Mouse (Mus musculus): ENCODE measurements at regions not wholly inside any gene's neighbourhood (a gene's known extent, or its start where the extent isn't known, plus 50 kb on each side); places are given as distances from the start of the nearest gene placed in this dataset.

DNA sequence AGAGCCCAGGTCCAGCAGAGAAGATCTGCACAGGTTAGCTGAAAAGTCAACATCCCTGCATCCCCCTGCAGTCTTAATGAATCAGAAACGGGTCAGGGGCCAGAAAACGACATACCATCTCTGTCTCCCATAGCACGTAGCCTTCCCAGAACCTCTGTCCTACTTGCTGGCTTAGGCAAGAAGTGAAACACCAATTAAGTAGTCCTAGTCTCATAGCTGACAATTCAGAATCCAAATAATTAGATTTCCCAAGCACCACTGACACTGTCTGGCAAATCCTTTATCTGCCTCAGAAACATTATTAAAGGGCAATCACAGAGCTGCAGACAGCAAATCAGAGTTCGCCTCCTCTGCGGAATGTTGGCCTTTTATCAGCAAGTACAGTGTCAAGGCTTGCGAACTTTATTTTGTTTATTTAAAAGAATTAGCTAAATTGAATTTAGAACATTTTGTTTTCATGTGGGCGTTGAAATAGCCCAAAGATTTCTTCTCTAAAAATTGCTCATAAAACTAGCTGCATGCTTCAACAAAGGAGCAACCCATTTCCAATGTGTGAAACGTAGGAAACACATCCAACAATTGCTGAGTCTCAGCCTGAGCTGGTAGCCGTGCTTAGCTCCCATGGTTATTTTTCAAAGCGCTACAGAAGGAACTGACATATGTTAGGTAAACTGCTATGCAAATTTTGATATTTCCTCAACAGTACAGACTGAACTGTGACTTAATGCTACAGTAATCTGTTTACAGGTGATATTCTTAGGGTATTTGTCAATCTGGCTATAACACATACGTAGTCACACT lies 411.2 kb downstream of the Ipo11 start:
- 61% methylated on average over 11 of the region's 11 CpGs for WGBS (ENCODE audit: insufficient replicate concordance)
- no peaks in the 10 kb centered on the region for H3K36me3 ChIP-seq (replicated peaks)

DNA sequence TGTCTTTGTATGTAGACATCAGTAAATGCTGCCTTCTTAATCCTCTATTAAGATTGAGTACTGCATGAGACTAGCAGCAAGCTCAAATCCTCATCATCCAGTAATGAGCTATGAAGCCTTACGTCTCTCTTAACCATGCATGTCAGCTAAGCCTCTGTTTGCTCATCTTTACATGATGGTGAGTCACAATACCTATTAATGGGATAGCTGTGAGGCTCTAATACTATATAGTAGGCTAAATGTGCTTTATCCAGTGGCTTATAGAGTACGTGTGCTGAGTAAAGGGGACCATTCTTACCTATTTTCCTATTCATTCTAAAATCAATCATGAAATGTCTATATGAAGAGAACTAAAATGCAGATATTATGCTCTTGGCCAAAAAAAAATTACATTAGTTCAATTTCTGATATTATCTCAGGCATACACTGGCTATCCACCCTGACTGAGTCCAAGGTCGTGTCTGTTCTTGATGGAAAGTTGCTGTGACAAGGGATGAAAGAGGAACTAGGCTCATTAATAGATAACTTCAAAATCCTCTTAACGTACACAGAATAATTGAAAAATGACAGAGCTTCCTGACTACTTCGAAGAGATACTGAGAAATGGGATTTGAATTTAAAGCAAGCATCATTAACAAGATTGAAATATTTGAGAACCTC lies 422.1 kb downstream of the Ipo11 start:
- no peak overlapping the region for H3K4me3 ChIP-seq (replicated peaks)
- no peak overlapping the region for H3K9ac ChIP-seq
- no peaks in the 10 kb centered on the region for H3K27me3 ChIP-seq
- no peak overlapping the region for H3K4me2 ChIP-seq
- 52% methylated on average over 5 of the region's 5 CpGs for WGBS (ENCODE audit: insufficient replicate concordance)
- ATAC-seq (ENCODE audit: insufficient read depth): no peak
- H3K36me3 ChIP-seq (replicated peaks): no peaks in the 10 kb centered on the region
- H3K27ac ChIP-seq (replicated peaks): no peak overlapping the region
- no peaks in the 10 kb centered on the region for H3K4me1 ChIP-seq (replicated peaks)
- H3K9me3 ChIP-seq (replicated peaks): no peaks in the 10 kb centered on the region

More for the DNA sequence above, 411.2 kb downstream of the Ipo11 start:
- H3K27ac ChIP-seq (replicated peaks): no peak overlapping the region
- no peak overlapping the region for H3K4me2 ChIP-seq
- H3K9ac ChIP-seq: no peak overlapping the region
- H3K4me3 ChIP-seq (replicated peaks): no peak overlapping the region
- no peaks in the 10 kb centered on the region for H3K27me3 ChIP-seq
- no peak for ATAC-seq (ENCODE audit: insufficient read depth)
- no peaks in the 10 kb centered on the region for H3K9me3 ChIP-seq (replicated peaks)
- no peaks in the 10 kb centered on the region for H3K4me1 ChIP-seq (replicated peaks)

DNA sequence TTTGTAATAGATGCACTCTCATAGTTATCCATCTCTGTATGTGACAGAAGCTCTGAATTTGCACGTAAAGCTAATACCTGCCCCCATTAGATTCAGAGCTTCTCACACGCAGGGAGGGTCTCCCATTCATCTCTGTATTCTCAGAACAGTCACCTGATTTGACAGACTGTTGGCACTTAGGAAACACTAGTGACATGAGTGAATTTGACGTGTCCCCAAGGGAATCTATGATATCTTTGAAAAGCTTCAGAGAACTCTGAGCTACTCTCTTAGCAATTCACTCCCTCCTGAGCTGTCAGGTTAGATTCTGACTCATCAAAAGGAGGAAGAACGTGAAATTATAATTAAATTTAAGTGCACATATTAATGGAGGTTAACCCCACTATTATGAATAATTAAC lies 423.1 kb downstream of the Ipo11 start:
- Histone ChIP-seq H3K9me3 (replicated peaks) (no peaks in the 10 kb centered on the region), H3K27ac (replicated peaks) (no peak overlapping the region), H3K4me2 (no peak overlapping the region), H3K9ac (no peak overlapping the region), H3K36me3 (replicated peaks) (no peaks in the 10 kb centered on the region), H3K4me1 (replicated peaks) (no peaks in the 10 kb centered on the region), H3K4me3 (replicated peaks) (no peak overlapping the region), H3K27me3 (no peaks in the 10 kb centered on the region)
- ATAC-seq (ENCODE audit: insufficient read depth): no peak
- WGBS (ENCODE audit: insufficient replicate concordance): 53% methylated on average over 4 of the region's 4 CpGs

DNA sequence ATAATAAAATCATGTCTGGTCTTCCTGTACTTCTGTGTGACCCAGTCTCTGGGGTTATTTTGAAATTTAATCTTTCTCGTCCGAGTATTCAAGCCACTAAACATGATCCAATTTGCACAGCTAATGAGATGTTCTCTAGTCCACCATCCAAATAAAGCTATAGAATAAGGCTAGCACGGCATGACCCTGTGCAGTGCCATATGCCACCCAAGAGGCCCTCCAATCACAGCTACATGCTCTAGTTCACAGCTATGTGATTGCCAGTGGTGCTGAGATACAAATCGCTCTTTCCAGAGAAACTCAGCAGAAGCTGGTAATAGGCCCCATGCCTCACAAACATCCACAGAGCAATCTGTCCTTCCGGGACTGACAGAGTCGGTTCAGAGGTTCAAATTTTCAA lies 426.3 kb downstream of the Ipo11 start:
- H3K27ac ChIP-seq (replicated peaks): no peak overlapping the region
- no peak overlapping the region for H3K4me3 ChIP-seq (replicated peaks)
- H3K4me1 ChIP-seq (replicated peaks): no peaks in the 10 kb centered on the region
- H3K9me3 ChIP-seq (replicated peaks): no peaks in the 10 kb centered on the region
- H3K36me3 ChIP-seq (replicated peaks): no peaks in the 10 kb centered on the region
- no peak overlapping the region for H3K4me2 ChIP-seq
- ATAC-seq (ENCODE audit: insufficient read depth): no peak
- H3K9ac ChIP-seq: no peak overlapping the region
- WGBS (ENCODE audit: insufficient replicate concordance): 47% methylated on average over 6 of the region's 6 CpGs
- no peaks in the 10 kb centered on the region for H3K27me3 ChIP-seq

DNA sequence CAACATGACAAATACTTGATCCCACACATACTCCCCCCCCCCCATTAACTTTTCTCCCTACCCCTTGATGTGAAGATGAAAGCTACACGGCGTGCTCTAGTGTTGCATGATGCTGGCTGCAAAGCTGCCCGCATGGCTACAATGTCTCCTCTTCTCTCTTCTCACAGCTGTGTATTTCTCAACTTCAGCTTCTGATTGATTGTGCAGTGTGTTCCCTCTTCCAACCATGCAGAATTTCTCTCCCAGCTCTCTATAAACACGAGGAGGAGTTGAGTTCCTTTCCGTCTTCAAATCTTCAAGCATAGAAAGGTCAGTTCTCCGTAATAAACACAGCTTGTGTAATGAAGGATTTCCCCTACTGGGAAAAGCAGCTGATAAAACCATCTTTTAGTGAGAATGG lies 435.5 kb downstream of the Ipo11 start:
- ATAC-seq (ENCODE audit: insufficient read depth): no peak
- Histone ChIP-seq H3K27ac (replicated peaks) (no peak overlapping the region), H3K36me3 (replicated peaks) (no peaks in the 10 kb centered on the region), H3K9me3 (replicated peaks) (no peaks in the 10 kb centered on the region), H3K4me2 (no peak overlapping the region), H3K9ac (no peak overlapping the region), H3K27me3 (no peaks in the 10 kb centered on the region), H3K4me3 (replicated peaks) (no peak overlapping the region), H3K4me1 (replicated peaks) (no peaks in the 10 kb centered on the region)
- 68% methylated on average over 6 of the region's 6 CpGs for WGBS (ENCODE audit: insufficient replicate concordance)

DNA sequence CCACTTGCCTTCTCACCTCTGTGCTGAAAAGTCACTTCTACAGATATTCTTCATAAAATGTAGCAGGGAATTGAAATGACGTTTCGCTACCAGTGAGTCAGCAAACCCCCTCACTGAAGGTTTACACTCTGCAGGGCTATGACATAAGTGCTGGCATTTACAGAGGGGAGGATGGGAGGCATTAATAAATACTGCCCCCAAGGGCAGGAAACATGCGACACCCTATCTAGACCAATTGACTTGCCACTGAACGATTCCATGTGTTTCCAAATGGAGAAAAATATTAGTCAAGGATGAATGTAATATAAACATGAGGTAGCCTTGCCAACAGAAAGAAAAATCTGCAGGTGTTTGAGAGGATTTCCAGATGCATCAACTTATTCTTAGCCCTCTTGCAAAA lies 465.5 kb downstream of the Ipo11 start:
- H3K9me3 ChIP-seq (replicated peaks): no peaks in the 10 kb centered on the region
- 64% methylated on average over 4 of the region's 4 CpGs for WGBS (ENCODE audit: insufficient replicate concordance)

GRCm38 (mm10) chr13:106454366-106454927 lies 482.3 kb downstream of the Ipo11 start:
- Histone ChIP-seq H3K27ac (replicated peaks) (no peak overlapping the region), H3K4me1 (replicated peaks) (no peaks in the 10 kb centered on the region), H3K4me2 (no peak overlapping the region), H3K9me3 (replicated peaks) (no peaks in the 10 kb centered on the region), H3K9ac (no peak overlapping the region), H3K27me3 (no peaks in the 10 kb centered on the region), H3K36me3 (replicated peaks) (no peaks in the 10 kb centered on the region), H3K4me3 (replicated peaks) (no peak overlapping the region)
- ATAC-seq (ENCODE audit: insufficient read depth): no peak
- 70% methylated on average over 6 of the region's 6 CpGs for whole genome bisulfite sequencing (ENCODE audit: insufficient replicate concordance)

More for the DNA sequence above, 465.5 kb downstream of the Ipo11 start:
- no peak for ATAC-seq (ENCODE audit: insufficient read depth)
- Histone ChIP-seq H3K9ac (no peak overlapping the region), H3K27me3 (no peaks in the 10 kb centered on the region), H3K36me3 (replicated peaks) (no peaks in the 10 kb centered on the region), H3K4me2 (no peak overlapping the region), H3K27ac (replicated peaks) (no peak overlapping the region), H3K4me1 (replicated peaks) (no peaks in the 10 kb centered on the region), H3K4me3 (replicated peaks) (no peak overlapping the region)

- H3K4me1 ChIP-seq (replicated peaks): no peaks in the 10 kb centered on the region
- no peak overlapping the region for H3K4me2 ChIP-seq
- H3K9ac ChIP-seq: no peak overlapping the region
- no peak overlapping the region for H3K27ac ChIP-seq (replicated peaks)
- H3K9me3 ChIP-seq (replicated peaks): no peaks in the 10 kb centered on the region
- no peaks in the 10 kb centered on the region for H3K36me3 ChIP-seq (replicated peaks)
- no peaks in the 10 kb centered on the region for H3K27me3 ChIP-seq
- WGBS (ENCODE audit: insufficient replicate concordance): 49% methylated on average over 3 of the region's 3 CpGs
- H3K4me3 ChIP-seq (replicated peaks): no peak overlapping the region
- no peak for ATAC-seq (ENCODE audit: insufficient read depth)
These were observed 504.6 kb downstream of the Ipo11 start for GRCm38 (mm10) chr13:106432165-106432564.

DNA sequence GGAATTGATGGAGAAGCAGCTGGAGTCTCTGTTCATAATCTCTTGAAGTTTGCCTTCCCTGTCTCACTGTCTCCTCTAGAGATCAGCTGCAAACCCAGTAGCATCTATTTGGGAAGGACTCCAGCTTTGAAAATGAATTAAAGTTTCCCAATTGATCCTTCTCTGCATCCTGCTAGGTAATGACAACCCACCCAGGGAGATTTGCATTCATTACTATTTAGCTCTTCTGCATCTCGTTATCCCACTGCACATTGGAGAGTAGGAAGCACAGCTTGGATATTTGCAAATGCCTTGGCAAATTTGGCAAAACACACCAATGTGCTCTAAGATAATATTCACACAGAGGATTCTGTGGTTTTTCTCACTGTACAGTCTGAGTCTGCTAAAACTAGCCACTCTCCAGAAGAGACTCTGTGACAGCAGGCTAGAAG lies 530.1 kb downstream of the Ipo11 start:
- ATAC-seq (ENCODE audit: insufficient read depth): no peak

DNA sequence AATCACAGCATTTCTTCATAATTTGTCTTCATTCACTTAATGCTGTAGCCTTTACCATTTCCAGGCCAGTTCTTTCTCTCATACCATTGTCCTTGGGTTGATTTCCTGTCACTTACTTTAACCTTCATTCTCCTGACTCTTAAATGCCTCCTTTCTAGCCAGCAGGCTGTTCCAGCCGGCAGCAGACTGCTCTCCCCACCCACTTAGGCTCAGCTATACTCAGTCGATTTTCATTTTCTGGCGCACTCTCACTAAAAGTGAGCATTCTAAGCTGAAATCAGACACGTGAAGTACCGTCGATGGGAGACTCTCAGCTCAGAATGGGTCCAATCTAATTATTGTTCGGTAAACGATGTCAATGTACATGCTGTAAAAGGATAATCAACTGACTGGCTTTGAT lies 544.1 kb downstream of the Ipo11 start:
- H3K27me3 ChIP-seq: no peaks in the 10 kb centered on the region
- H3K4me1 ChIP-seq (replicated peaks): no peaks in the 10 kb centered on the region
- H3K36me3 ChIP-seq (replicated peaks): no peaks in the 10 kb centered on the region
- no peak overlapping the region for H3K4me3 ChIP-seq (replicated peaks)
- no peaks in the 10 kb centered on the region for H3K9me3 ChIP-seq (replicated peaks)
- no peak overlapping the region for H3K27ac ChIP-seq (replicated peaks)
- no peak overlapping the region for H3K4me2 ChIP-seq
- 60% methylated on average over 8 of the region's 8 CpGs for WGBS (ENCODE audit: insufficient replicate concordance)
- H3K9ac ChIP-seq: no peak overlapping the region
- no peak for ATAC-seq (ENCODE audit: insufficient read depth)

More for the DNA sequence above, 530.1 kb downstream of the Ipo11 start:
- Histone ChIP-seq H3K27me3 (no peaks in the 10 kb centered on the region), H3K9ac (no peak overlapping the region), H3K4me1 (replicated peaks) (no peaks in the 10 kb centered on the region), H3K4me3 (replicated peaks) (no peak overlapping the region), H3K27ac (replicated peaks) (no peak overlapping the region), H3K4me2 (no peak overlapping the region), H3K36me3 (replicated peaks) (no peaks in the 10 kb centered on the region), H3K9me3 (replicated peaks) (no peaks in the 10 kb centered on the region)
- 27% methylated on average over 1 of the region's 1 CpGs for WGBS (ENCODE audit: insufficient replicate concordance)

DNA sequence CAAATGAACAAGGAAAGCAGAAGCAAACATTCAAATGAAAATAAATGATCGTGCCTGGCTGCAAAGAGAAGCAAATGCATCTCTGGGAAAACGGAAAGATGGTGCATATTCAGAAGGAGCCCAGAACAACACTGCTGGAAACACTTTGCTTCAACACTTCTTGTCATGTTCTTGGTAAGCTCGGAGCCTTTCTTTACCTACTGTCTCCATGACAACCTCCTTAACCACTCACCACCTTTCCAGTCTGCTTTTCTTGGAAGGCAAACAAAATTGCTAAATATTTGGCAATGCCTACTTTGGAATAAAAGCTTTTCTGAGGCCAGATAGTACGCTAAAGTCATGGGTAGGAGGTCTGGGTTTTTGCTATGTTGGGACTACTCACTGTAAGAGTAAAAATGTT lies 548.1 kb downstream of the Ipo11 start:
- no peaks in the 10 kb centered on the region for H3K9me3 ChIP-seq (replicated peaks)
- WGBS (ENCODE audit: insufficient replicate concordance): 45% methylated on average over 4 of the region's 4 CpGs
- H3K36me3 ChIP-seq (replicated peaks): no peaks in the 10 kb centered on the region
- H3K9ac ChIP-seq: no peak overlapping the region
- H3K4me2 ChIP-seq: no peak overlapping the region
- H3K27ac ChIP-seq (replicated peaks): no peak overlapping the region
- H3K4me1 ChIP-seq (replicated peaks): no peaks in the 10 kb centered on the region
- ATAC-seq (ENCODE audit: insufficient read depth): no peak
- H3K4me3 ChIP-seq (replicated peaks): no peak overlapping the region
- H3K27me3 ChIP-seq: no peaks in the 10 kb centered on the region
